Mouse (Mus musculus) common myeloid progenitor, adult 5-6 weeks (primary cell): ENCODE results near the gene Adgrv1. TPM values are rescaled to one million over a fixed set of nuclear protein-coding genes. Genes with fewer than 3 reads are reported as not detected.
A peak's percentile ranks its signal among the peaks of the same experiment; 100 is the strongest.

Experiments used
- ATAC-seq: replicated peaks from 2 replicates; pipeline ENCODE4 v1.8.0; 2016; ENCODE audit warnings: low read depth, mild to moderate bottlenecking, moderate TSS enrichment, inconsistent platforms; ENCODE audit not compliant: poor library complexity, severe bottlenecking
- total RNA-seq: library from RNA; stranded (forward); fragments of 200-1000, 187-1606 nt; gene quantifications from 2 replicates; pipeline ENCODE4 v1.2.3, GENCODE M21; 2017

The Adgrv1 gene
- total RNA-seq, 1 experiment from 2014 or later: not detected

DNA sequence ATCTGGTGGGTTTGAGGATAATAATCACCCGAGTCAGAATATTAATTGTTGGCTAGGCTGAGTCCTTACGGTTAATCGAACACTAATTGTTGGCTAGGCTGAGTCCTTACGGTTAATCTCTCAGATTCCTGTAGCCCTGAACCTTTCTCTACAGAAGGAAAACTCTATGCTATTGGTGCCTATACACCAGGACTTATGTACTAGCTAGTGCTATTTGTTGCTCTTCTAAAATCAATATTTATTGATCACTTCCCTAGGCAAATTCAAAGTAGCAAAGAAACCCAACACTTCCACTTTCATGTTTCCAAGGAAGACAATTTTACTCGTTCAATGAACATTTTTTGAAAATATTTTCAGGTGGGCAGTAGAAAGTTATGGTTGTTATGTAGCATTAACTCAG, 278.4 kb downstream of the Adgrv1 start:
- no peak for ATAC-seq

GRCm38 (mm10) chr13:81352296-81352695, 280.7 kb downstream of the Adgrv1 start:
- ATAC-seq: peak; percentile 50

GRCm38 (mm10) chr13:81351462-81352155, 281.3 kb downstream of the Adgrv1 start:
- peak; percentile 59 for ATAC-seq

GRCm38 (mm10) chr13:81347261-81347980, 285.5 kb downstream of the Adgrv1 start:
- ATAC-seq: peak; percentile 75

GRCm38 (mm10) chr13:81342987-81343596, 289.9 kb downstream of the Adgrv1 start:
- ATAC-seq: no peak

DNA sequence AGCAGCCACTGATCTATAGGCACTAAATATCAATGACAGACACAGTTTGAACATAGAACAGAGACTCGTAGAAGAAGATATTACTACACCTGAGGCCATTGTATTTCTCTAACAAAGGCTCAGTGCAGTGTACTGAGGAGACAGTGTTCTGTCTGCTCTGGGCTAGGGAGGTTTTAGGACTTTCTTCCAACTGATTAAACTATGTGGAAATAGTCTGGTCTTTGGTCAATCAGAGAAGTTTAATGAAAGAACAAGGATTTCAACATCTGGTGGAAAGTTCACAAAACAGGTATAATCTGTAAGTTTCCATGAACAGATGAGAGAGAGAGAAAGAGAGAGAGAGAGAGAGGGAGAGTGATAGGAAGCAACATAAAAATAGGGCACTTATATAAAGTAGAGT, 297.7 kb downstream of the Adgrv1 start:
- ATAC-seq: no peak

DNA sequence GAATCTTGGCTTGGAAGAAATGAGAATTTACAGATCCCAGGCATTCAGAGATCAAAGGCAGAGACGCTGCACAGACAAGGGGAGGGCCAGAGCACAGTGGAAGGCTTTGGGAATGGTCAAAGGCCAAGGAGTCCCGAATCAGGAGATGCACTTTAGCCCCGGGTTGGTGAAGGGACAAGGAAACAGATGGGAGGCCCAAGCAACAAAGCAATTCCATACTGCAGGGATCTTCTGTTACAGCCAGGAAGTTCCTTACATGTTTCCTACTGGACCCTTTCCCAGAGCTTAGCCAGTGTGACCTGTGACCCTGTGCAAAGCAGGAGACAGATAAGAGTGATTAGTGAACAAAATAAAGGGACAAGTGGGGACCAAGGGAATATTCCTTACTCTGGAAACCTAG, 300.9 kb downstream of the Adgrv1 start:
- no peak for ATAC-seq

DNA sequence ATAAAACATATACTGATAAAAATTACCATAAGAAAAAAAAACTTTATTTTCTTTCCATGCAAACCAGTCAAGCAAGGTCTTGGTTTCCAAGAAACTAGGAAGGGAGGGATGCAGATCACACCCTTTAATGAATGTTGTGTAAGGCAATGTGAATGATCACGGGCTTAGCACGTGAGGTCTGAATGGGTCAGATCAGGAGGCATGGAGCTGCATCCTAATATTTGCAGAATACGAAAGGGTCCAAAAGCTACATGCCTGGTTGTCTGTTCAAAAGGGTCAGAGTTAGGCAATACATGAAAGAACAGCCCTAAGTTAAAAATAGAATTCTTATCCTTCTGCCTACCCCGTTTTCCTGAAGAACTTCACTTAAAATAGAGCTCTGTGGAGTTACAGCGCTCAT, 303.2 kb downstream of the Adgrv1 start:
- ATAC-seq: no peak

DNA sequence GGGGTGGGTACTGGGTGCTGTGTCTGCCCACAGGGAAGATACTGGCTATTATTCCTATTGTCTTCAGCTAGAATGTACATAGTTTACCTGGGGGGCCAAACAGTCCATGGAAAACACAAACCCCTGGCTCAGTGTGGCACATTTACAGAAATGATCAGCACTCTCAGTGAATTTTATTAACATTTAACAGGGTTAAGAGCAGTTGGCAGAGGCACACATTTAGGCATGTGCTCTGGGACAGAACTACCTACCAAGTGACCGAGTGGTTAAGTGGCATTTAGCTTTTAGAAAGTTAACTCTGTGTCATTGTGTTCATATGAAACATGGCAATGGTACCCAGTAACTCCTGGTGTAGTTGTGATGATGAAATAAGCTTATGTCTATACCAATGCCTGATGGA, 304.8 kb downstream of the Adgrv1 start:
- ATAC-seq: no peak

DNA sequence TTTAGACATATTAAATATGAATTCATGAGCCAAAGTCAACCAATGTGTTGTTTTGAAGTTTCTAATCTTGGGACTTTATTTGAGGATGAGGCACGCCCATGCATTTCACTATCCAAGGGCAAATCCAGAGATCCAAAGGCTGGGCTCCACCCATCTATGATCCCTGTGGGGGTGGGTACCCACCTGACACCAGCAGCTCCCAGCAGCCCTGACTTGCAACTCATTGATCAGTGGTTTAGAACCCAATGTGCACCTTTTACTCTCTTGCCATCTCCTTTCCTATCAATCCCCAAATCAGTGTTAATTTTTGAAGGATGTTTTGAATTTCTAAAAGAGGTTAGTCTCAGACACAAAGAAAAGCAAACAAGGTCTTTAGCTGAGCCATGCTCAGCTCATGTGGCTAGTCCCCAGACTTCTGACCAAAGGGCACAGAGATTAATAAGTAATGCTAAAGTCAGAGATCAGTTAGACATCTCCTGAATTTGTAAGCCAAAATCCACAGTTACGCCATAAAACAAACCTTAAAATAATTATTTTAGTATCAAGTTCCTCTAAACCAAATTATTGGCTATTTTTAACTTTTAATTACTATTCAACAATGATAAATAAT, 307.2 kb downstream of the Adgrv1 start:
- no peak for ATAC-seq

- ATAC-seq: no peak
Measured at GRCm38 (mm10) chr13:81323546-81324316, 309.2 kb downstream of the Adgrv1 start.

DNA sequence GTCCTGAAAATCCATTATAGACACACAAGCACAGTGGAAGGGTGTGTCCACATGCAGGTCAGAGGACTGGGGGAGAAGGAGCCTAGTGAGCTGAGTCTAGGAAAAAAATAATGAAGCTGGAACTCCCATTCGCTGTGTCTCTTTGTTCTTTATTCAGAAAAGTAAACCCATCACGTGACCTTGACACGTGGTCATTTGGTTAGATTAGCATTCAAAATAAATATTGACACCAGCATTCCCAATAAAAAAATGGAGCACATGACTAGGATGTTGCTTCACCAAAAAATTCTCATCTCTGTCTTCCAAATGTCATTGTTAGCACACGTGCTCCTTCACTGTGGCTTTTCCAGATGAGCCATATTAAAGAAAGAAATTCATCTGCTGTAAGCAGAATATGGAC, 316.4 kb downstream of the Adgrv1 start:
- no peak for ATAC-seq

GRCm38 (mm10) chr13:81314306-81315120, 318.4 kb downstream of the Adgrv1 start:
- ATAC-seq: 0 out of 2 replicates have a peak, but pooled peaks have one; percentile 60

GRCm38 (mm10) chr13:81312148-81312547, 320.8 kb downstream of the Adgrv1 start:
- ATAC-seq: no peak

DNA sequence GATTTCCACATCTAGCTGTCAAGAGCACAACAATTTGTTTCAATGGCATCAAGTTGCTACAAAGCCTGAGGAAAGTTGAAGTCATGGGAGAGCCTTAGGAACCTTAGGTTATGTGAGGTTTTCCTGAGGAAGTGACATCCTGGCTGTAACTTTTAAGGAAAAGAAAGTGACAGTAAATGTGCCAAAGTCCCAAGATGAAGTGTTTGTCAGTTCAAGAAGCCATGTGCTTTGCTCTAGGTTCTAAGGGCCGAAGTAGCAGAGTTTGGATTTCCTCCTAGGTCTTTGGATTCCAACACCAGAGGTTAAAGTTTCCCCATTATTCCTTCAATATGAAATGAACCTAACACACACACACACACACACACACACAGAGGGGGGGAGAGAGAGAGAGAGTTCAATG, 332.1 kb downstream of the Adgrv1 start:
- no peak for ATAC-seq

- ATAC-seq: no peak
Measured at GRCm38 (mm10) chr13:81294106-81294505, 338.8 kb downstream of the Adgrv1 start.

DNA sequence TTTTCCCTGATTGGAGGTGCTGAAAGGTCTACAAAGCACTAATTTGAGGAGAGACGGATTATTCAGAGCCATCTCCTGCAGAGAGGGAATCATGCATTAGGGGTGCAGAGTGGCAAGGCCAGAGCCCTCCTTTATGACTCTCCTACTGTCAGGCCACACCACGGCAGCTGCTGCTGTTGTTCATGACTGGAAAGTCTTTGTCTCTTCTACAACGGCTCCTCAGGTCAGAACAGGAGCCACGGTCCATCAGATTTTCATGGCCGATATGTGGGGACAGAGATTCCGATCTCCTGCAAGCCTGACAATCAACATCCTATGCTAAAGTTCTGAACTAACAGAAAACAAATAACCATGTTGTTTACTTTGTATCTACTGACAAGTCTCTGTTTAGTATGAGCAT, 350.8 kb downstream of the Adgrv1 start:
- ATAC-seq: no peak

GRCm38 (mm10) chr13:81280650-81281229, 352.2 kb downstream of the Adgrv1 start:
- peak; percentile 68; the same call in 1 of the 2 replicates for ATAC-seq

DNA sequence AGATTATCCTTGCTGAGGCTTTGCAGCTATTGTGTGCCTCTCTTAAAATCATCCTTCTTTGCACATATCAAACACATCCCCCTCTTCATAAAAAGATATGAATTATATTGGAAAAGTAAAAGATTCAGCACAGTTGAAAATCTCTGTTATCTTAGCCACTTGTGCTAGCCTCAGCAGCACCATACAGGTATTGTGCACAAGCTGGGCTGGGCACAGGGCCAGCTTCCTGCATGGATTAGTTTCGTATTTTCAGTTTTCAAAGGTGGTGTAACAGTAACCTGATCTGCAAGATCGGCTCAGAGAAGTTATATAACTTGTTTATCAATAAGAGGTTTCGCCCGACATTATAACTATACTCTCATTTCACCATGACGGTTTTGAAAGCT, 353.6 kb downstream of the Adgrv1 start:
- ATAC-seq: no peak
